In genomic region chr11:5098736-5099542, GRCm38 (mm10) we compare ENCODE assay signal across 1 mouse cellular context.
TF ChIP-seq lines count a peak whose summit lies in the region.

Gene Rhbdd3, plus strand, starts transcription at chr11:5098926.
Gene Ewsr1, minus strand, starts transcription at chr11:5099266.

TF ChIP-seq in CH12.LX, 34 proteins besides CTCF, POLR2A, EP300 and RAD21 (continued from another document):
- TF ChIP-seq ZKSCAN1 (IDR thresholded peaks at IDR 0.05; ENCODE audit: borderline replicate concordance, low read depth, low read length): no peak
- TF ChIP-seq CHD1 (IDR thresholded peaks at IDR 0.05; ENCODE audit: low read depth, low read length): peak; percentile 98
- TF ChIP-seq TBP (conservative IDR thresholded peaks at IDR 0.05; ENCODE audit: low read depth, low read length): 0 out of 2 replicates have a peak, but pooled peaks have one; percentile 25
- no peak for TF ChIP-seq ZC3H11A (IDR thresholded peaks at IDR 0.05; ENCODE audit: low read depth, low read length)
- TF ChIP-seq IRF4 (IDR thresholded peaks at IDR 0.05; ENCODE audit: low read depth, low read length): peak; percentile 65
- no peak for TF ChIP-seq USF2 (conservative IDR thresholded peaks at IDR 0.05; ENCODE audit: low read depth, low read length)
- TF ChIP-seq NELFE (IDR thresholded peaks at IDR 0.05; ENCODE audit: low read depth, low read length): peak; percentile 63; the same call in 1 of the 2 replicates
- peak; percentile 79 for TF ChIP-seq TCF12 (IDR thresholded peaks at IDR 0.05; ENCODE audit: low read depth, low read length)
- peak; percentile 87 for TF ChIP-seq MAFK (IDR thresholded peaks at IDR 0.05; ENCODE audit: insufficient replicate concordance, low read length)
- 0 out of 2 replicates have a peak, but pooled peaks have one; percentile 62 for TF ChIP-seq RCOR1 (conservative IDR thresholded peaks at IDR 0.05; ENCODE audit: low read depth, low read length)
- TF ChIP-seq ZNF384 (IDR thresholded peaks at IDR 0.05; ENCODE audit: low read depth, low read length): peak; percentile 86
- TF ChIP-seq MAZ (IDR thresholded peaks at IDR 0.05; ENCODE audit: low read depth, low read length): no peak
- TF ChIP-seq ELF1 (IDR thresholded peaks at IDR 0.05; ENCODE audit: low read depth, low read length): peak; percentile 47
- TF ChIP-seq CHD2 (IDR thresholded peaks at IDR 0.05; ENCODE audit: low read length): peak; percentile 97
- no peak for TF ChIP-seq JUND (conservative IDR thresholded peaks at IDR 0.05; ENCODE audit: low read depth, low read length)
- peak; percentile 81 for TF ChIP-seq MEF2A (IDR thresholded peaks at IDR 0.05; ENCODE audit: borderline replicate concordance, low read depth, low read length)
- peak; percentile 89 for TF ChIP-seq BHLHE40 (IDR thresholded peaks at IDR 0.05; ENCODE audit: low read depth, low read length)
- no peak; the same call in none of the 2 replicates for TF ChIP-seq ZMIZ1 (IDR thresholded peaks at IDR 0.05; ENCODE audit: low read depth, low read length)
- no peak for TF ChIP-seq JUN (IDR thresholded peaks at IDR 0.05; ENCODE audit: insufficient read depth, low read depth, low read length)
- TF ChIP-seq MYC (IDR thresholded peaks at IDR 0.05; ENCODE audit: low read depth, low read length): peak; percentile 43
- TF ChIP-seq SIN3A (IDR thresholded peaks at IDR 0.05; ENCODE audit: low read length): peak; percentile 93
- no peak for TF ChIP-seq PAX5 (IDR thresholded peaks at IDR 0.05; ENCODE audit: low read length)
- TF ChIP-seq MAX (IDR thresholded peaks at IDR 0.05; ENCODE audit: low read length): peak; percentile 55
- no peak for TF ChIP-seq SMC3 (IDR thresholded peaks at IDR 0.05; ENCODE audit: low read depth, low read length)
- peak; percentile 72 for TF ChIP-seq HCFC1 (IDR thresholded peaks at IDR 0.05; ENCODE audit: low read depth, low read length)
- no peak for TF ChIP-seq GABPA (IDR thresholded peaks at IDR 0.05; ENCODE audit: insufficient replicate concordance, low read depth, low read length)
- no peak; the same call in 1 of the 2 replicates for TF ChIP-seq POLR2AphosphoS2 (IDR thresholded peaks at IDR 0.05; ENCODE audit: low read depth, low read length)
- TF ChIP-seq NRF1 (IDR thresholded peaks at IDR 0.05; ENCODE audit: low read depth, low read length): peak; percentile 93
- 0 out of 2 replicates have a peak, but pooled peaks have one; percentile 59 for TF ChIP-seq KAT2A (IDR thresholded peaks at IDR 0.05; ENCODE audit: insufficient replicate concordance, low read length)
- TF ChIP-seq USF1 (IDR thresholded peaks at IDR 0.05; ENCODE audit: low read depth, low read length): peak; percentile 47
